Mouse (Mus musculus) liver, postnatal 0 days (tissue): ENCODE results near the gene Wnt5b.

Source experiments
- CTCF ChIP-seq: sonication (generic); IDR thresholded peaks from 2 replicates; pipeline ENCODE4 v1.5.1; 2016; ENCODE audit warnings: antibody characterized with exemption, low read depth
- EP300 ChIP-seq: IDR thresholded peaks from 2 replicates; pipeline ENCODE4 v1.6.1; 2016; ENCODE audit warnings: antibody characterized with exemption, low read depth, mild to moderate bottlenecking

- no peak for TF ChIP-seq CTCF
- TF ChIP-seq EP300, result no peak
Observed at GRCm38 (mm10) chr6:119568339-119568738, 24.2 kb upstream of the Wnt5b start.
